Mouse (Mus musculus) mouse trophoblast stem cell (cell line): ENCODE data around the gene Mecom.

ENCODE experiments used
- in situ Hi-C, 2 experiments: fragments of 300-500 bp; cut with MseI, MboI; formaldehyde crosslinking; loops; 2 replicates in 1 of 2; 3 replicates in 1 of 2; pipeline ENCODE4 v1.15.1; 2025

Mecom gene

DNA sequence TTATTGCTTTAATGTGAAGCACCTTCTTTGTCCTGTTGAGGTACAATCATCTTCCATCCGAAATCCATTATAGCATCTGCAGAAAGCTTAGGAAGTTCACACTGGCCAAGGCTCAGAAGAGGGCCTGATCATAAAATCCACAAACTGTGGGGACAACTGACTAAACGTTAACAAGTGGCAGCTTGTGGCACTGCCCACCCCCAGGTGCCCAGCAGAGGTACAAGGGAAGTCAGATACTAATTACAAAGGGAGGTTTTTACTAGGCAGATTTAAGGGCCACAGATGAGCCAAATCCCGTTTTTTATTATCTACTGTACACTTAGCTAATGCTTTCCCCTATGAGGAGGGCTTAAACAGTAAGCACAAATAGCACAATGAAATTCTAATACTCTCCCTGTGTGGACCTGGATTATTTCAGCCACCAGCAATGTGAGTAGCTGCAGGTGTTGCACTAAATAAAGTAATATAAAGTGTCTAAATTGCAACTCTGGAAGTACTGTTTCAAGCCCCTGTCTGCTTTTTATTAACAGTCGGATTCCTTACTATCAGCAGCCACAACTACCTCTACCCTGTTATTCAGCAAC is 443.2 kb downstream of the Mecom start:
- in situ Hi-C loops, result no loop called here

DNA sequence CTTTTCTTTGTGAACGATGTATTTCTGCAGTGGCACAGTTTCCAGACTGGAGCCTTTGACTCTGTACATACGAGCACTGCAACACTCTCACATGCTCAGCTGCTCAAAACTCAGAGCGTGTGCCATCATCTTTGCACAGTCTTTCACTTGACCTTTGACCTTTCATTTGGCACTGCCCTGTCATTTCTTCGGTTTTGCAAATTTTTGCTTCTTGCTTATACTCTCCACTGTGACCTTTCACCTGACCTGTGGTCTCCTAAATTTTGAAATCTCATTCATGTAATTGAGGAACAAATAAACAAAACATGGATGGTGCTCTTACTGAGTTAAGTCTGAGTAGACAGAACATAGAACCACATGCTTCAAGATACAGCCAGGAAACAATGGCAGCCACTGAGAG is 446.7 kb downstream of the Mecom start:
- in situ Hi-C loops, result no loop called here

DNA sequence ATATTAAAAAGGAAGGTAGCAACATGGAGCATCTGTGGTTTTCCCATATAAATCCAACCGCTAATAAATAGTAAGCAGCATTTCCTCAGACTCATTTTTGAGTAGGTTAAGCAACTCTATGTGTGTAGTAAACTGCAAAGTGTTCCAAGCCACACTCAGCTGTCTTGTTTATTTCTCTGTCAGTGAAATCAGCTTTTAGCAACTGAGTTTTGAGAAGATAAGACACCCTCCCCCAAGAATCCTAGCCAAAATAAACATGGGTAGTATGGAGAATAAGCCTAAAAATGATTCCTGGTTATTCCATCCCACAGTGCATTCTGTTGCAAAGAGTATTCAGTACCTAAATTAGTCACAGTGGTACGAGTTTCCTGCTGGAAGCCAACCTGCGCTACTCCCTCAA is 450.1 kb downstream of the Mecom start:
- in situ Hi-C loops, result no loop called here

DNA sequence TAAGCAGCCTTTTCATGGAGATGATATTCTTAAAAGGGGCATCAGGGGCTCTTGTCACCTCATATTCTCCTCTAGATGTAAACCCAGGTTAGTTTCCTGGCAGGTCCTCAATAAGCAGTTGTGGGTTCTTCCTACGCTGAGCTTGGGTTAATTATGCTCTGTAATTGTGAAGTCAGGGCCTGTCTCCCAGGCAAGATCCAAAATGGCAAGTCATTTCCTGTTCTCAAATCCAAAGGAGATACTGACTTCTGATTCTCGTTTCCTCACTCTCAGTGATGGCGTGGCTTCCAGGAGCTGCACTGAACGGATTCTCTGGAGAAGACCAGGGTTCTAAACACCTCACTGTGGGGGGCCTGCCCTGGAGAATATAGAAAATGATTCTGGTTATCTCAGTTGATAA is 450.7 kb downstream of the Mecom start:
- in situ Hi-C loops, result no loop called here

GRCm38 (mm10) chr3:30093005-30093404 is 454.8 kb downstream of the Mecom start:
- in situ Hi-C loops, result no loop called here

DNA sequence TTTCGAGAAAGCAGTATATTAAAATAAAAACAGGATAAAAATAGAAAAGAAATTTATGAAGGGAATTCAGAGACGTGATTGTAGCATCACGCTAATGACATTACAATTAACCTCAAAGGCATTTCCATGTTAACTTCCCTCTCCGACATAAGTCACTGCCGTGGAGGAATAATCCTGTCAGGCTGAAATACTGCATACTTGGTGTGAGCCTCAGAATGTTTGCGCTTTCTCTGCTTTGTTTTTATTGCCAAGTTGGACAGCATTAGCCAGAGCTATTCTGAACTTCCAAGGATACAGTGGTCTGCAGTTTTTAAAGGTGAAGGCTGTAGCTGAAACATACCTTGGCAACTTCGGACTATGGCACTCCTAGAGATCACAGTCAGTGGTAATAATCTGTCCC is 455.3 kb downstream of the Mecom start:
- in situ Hi-C loops, result no loop called here

DNA sequence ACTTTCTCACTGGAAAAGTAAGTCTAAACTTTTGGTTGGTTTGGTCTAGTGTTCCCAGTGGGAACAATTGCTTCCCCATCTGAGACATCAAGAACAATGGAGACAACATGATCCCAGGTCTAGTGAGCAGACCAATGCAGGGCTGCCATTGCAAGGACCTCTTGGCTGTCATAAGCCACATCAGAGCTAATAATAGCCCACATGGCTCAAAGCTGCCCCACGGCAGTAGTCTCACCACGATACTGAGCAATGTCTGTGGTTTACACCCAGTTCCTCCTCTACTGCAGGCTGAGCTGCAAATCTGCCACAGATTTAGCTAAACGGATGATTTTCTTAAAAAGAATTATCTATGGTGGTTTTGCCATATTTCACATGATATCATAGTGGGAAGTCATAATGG is 455.9 kb downstream of the Mecom start:
- in situ Hi-C loops, result no loop called here

- in situ Hi-C loops, result no loop called here
These were observed 456.4 kb downstream of the Mecom start for GRCm38 (mm10) chr3:30091401-30091800.

GRCm38 (mm10) chr3:30086139-30086538 is 461.7 kb downstream of the Mecom start:
- in situ Hi-C loops, result no loop called here

GRCm38 (mm10) chr3:30083842-30084241 is 464.0 kb downstream of the Mecom start:
- in situ Hi-C loops, result no loop called here

DNA sequence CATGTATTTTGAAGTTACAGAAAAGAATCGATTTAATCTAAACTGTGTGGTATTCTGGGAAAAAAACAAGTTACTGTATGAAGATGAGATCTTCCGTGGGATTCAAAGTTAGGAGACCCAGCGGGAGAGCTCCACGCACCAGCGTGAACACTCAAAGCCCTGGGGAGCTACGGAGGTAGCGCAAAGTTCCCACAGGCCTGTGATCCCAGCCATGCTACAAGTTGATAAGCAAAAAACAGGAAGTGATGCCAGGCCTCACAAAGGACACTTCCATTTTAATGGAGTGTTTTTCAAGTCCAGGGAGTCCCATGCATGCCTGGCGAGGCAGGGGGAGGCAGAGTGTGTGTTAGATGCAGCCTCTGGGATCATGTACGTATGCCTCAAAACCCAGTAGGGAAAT is 464.5 kb downstream of the Mecom start:
- in situ Hi-C loops, result no loop called here

DNA sequence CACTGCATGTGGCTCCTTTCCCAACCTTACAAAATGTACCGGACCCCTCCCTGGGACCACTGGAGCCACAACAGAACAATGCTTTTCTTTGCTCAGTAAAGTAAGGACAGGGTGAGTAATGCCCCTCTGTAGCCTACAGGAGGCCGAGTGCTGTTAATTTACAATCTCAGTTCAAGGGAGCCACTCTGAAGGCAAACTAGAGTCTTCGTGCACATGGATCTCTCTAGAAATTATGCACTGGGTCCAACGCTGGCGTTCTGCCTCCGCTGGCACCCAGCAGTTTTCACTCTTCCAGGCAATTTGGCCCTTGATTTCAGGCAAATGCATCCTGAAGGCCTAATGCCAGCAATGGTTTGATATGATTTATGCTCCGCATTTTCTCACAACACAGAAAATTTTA is 467.0 kb downstream of the Mecom start:
- in situ Hi-C loops, result no loop called here

DNA sequence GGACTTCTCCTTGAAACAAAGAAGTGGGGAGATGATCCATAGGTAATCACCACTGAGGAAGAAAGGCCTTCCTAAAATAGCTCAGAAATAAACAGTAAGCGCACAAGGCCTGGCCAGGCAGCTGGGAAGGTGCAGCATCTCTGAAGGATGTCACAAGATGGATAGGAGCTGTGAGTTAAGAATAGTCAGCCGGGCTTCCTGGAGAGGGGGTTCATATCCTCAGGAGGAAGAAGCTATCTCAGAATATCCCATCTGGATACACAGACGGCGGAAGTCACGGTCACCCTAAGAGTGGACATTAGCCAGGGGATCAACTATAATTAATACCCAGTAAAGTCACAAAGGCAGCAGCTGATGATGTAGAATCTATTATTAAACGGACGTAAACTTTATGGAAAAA is 471.3 kb downstream of the Mecom start:
- in situ Hi-C loops, result no loop called here

DNA sequence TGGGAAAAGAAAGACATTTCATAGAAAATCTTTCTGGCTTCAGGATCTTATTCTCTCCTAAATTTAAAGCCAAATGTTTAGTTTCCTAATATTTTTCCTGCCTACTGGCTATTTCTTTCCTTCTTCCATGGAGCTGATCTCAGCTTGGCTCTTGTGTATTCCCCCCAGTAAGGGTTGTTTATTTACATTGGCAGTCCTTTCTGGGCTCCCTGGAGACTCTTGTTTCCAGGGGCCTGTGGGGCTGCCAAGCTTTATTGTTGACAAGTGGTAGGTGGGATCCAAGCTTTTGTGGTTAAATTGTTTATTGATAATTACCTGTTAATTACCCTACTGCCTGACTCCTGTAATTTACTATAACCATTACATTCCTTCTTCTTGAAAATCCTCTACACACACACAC is 476.5 kb downstream of the Mecom start:
- in situ Hi-C loops, result no loop called here

DNA sequence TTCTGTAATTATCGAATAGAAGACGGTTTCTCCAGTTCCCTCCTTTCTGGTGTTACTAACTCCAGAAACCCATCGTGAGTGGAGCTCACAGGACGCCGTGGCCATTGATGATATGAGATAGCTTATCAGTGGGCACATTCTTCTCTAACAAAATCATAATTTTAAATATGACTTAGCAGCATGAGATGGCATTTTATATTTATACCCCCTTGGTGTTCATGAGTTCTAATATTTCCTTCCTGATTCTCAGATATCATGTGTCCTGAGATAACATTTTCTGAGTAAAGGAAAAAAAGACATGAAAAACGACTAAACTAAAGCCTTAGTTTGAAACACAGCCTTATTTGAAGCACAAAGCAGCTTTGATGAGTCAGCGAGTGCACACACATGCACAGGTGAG is 481.3 kb downstream of the Mecom start:
- in situ Hi-C loops, result no loop called here

DNA sequence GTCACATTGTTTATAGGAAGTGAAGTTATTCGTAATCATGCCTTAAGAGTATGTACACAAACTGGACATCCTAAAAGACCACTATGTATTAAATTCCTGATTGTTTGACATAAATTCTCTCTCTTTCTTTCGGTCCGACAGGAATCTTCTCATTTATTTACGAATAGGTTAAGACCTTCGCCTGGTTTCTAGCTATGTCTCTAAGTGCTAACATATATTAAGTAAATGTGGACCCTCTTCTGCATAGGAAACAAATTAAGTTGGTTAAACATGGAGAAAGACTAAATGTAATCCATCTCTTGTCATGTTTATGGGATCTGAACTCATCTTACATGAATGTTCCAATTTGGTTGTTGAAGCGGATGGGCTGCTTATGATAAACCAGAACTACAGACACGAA is 487.8 kb downstream of the Mecom start:
- in situ Hi-C loops, result no loop called here

- in situ Hi-C loops, result no loop called here
These were observed 488.2 kb downstream of the Mecom start for GRCm38 (mm10) chr3:30059615-30060014.

- in situ Hi-C loops, result no loop called here
These were observed 496.5 kb downstream of the Mecom start for GRCm38 (mm10) chr3:30051287-30051686.

GRCm38 (mm10) chr3:30050795-30051194 is 497.0 kb downstream of the Mecom start:
- in situ Hi-C loops, result no loop called here

DNA sequence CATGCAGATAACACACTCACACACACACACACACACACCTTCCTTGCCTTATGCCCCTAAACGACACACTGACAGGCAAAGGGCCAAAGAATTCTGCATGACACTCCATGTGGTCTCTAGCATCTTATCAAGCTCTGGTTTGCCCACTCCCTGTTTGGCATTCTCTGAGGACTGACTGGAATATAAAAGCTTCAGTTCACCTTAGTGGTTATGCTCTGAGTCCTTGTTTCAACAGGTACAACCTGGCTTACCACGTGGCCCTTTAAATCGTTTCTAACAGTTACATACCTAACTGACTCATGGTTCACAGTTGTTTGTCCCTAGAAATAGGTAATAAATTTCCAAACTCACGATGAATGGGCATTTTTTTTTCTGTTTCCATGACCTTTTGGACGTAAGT is 499.0 kb downstream of the Mecom start:
- in situ Hi-C loops, result no loop called here

- in situ Hi-C loops, result no loop called here
These were observed 499.7 kb downstream of the Mecom start for GRCm38 (mm10) chr3:30048157-30048556.

GRCm38 (mm10) chr3:30043525-30043924 is 504.3 kb downstream of the Mecom start:
- in situ Hi-C loops, result no loop called here

DNA sequence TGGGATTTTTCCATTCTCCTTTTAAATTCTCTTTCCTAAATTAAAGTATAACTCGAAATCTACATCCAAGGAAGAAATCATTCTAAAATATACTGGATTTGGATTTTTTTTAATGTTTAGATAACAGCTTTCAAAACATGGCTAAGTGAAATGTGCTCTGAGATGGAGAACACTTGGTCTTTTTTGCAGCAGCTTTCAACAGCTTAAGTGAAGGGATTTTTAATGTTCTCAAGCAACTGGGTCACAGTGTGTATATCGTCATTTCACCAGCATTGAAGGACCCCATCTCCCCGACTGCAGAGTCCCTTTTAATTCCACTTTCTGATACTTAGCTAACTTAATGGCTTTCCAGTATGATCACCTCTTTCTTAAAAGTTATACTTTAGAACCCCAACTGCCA is 509.3 kb downstream of the Mecom start:
- in situ Hi-C loops, result no loop called here

DNA sequence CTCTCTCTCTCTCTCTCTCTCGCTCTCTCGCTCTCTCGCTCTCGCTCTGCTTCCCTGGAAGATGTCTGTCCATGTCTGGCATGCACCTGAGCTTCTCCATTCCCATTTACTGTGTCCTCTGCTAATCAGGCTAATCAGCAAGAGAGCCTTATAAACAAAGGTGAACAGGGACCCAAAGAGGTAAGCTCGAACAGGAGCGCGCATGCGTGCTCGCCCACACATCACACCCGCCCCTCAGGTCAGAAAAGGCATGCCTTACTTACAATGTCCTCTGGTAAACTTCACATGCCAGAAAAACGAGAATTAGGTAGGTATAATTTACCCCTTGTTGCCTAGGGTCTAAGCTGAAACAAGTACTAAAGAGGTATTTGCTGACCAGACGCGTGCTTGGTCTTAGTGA is 527.8 kb downstream of the Mecom start:
- in situ Hi-C loops, result loop anchor here (10.0 kb wide), 2 partner anchors 145 to 495 kb away; no protein-coding TSS in a partner anchor
